Mouse (Mus musculus) cerebellum, adult 2 months (tissue): ENCODE results near the gene Dock10.

ENCODE experiments used
- CTCF ChIP-seq: fragments of 200-500 bp; IDR thresholded peaks from 2 replicates; pipeline ENCODE4 v1.5.1; 2011; ENCODE audit warnings: low read depth, mild to moderate bottlenecking, control low read depth, low read length, moderate library complexity, borderline replicate concordance; ENCODE audit not compliant: insufficient read depth
- POLR2A ChIP-seq: fragments of 200-500 bp; IDR thresholded peaks from 2 replicates; pipeline ENCODE4 v1.6.1; 2011; ENCODE audit warnings: low read length, control low read depth, borderline replicate concordance; ENCODE audit not compliant: insufficient read depth

DNA sequence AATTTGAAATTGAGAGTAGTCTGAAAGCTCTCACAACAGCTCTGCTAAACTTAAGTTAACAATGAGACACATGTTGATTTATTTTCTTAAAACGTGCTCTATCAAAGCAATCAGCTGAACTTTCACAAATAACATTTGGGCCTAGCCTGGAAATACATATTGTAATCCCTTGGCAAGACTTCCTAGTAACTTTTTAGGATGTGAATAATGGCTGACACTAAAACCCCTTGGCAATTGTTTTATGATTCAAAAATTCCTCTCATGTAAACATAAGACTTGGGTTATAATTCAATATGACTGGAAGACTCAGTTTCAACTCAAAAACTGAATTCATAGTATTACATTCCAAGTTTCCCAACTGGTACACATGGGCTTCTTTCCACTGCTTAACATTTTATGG is 133.0 kb downstream of the Dock10 start:
- TF ChIP-seq CTCF (no peak), POLR2A (no peak)
